Mouse (Mus musculus): Measurements from ENCODE around the gene Phactr4. TPM values are rescaled to one million over a fixed set of nuclear protein-coding genes. Genes with fewer than 3 reads are reported as not detected.

Phactr4 gene
- polyA plus RNA-seq, 1 experiment from 2014 or later, result 27.9 TPM

DNA sequence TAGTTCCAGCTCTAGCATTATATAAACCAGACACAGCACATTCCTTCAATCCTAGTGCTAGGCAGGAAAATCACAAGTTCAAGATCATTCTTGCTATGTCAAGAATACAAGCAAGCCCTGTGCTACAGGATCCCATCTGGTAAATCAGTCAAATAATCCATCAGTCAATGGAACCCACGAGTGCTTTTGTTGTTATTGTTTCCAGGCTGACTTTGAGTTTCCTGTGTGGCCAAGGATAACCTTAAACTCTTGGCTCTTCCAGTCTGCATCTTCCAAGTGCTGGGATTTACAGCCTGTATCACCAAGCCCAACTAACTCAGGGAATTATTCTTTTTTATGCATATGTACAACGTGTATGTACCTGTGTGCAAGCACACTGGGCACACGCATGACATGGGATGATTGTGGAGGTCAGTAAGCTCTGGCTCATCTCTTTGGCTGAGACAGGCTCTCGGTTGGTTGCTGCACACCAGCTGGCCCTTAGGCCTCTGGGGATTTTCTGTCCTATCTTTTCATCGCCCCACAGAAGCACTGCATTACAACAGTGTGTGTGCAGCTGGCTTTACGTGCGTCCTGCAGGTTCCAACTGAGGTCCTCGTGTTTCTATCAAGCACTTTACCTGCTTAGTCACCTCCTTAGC is 36.4 kb downstream of the Phactr4 start:
- Histone ChIP-seq H3K4me3 (no peak overlapping the region), H3K27ac (no peak overlapping the region), H3K4me1 (no peaks in the 10 kb centered on the region), H3K36me3 (peaks cover 60% of the 10 kb centered on the region), H3K27me3 (ENCODE audit: low read depth, poor library complexity, severe bottlenecking) (no peaks in the 10 kb centered on the region), H3K9me3 (replicated peaks) (no peaks in the 10 kb centered on the region)
- 90% methylated on average over 8 of the region's 8 CpGs for WGBS
- no peak for DNase-seq (ENCODE audit: low spot score)

DNA sequence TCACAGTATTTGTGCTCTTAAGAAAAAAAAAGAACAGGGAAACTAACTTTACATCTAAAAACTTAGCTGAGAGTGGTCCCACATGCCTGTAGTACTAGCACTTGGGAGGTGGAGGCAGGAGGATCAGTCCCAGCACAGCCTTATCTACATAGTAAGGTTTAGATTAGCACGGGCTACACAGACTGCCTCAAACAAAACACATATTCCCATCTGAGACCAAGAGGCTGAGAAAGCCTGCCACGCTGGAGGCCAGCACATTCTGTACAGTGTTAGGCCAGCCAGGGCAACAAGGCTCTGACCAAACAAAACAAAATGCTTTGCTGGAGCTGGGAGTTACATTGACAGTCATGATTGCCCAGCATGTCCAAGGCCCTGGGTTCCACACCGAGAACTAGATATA is 38.8 kb downstream of the Phactr4 start:
- Histone ChIP-seq H3K36me3 (peaks cover 79% of the 10 kb centered on the region), H3K27ac (no peak overlapping the region), H3K27me3 (ENCODE audit: low read depth, poor library complexity, severe bottlenecking) (no peaks in the 10 kb centered on the region), H3K9me3 (replicated peaks) (no peaks in the 10 kb centered on the region), H3K4me3 (no peak overlapping the region), H3K4me1 (no peaks in the 10 kb centered on the region)
- WGBS, result 94% methylated on average over 3 of the region's 3 CpGs
- no peak for DNase-seq (ENCODE audit: low spot score)

- WGBS, result 92% methylated on average over 4 of the region's 4 CpGs
- no peaks in the 10 kb centered on the region for H3K4me1 ChIP-seq
- no peak for DNase-seq (ENCODE audit: low spot score)
- H3K27me3 ChIP-seq (ENCODE audit: low read depth, poor library complexity, severe bottlenecking), result no peaks in the 10 kb centered on the region
- no peaks in the 10 kb centered on the region for H3K9me3 ChIP-seq (replicated peaks)
- peaks cover 88% of the 10 kb centered on the region for H3K36me3 ChIP-seq
- no peak overlapping the region for H3K27ac ChIP-seq
- no peak overlapping the region for H3K4me3 ChIP-seq
Measured at GRCm38 (mm10) chr4:132382296-132382695, 40.0 kb downstream of the Phactr4 start.

DNA sequence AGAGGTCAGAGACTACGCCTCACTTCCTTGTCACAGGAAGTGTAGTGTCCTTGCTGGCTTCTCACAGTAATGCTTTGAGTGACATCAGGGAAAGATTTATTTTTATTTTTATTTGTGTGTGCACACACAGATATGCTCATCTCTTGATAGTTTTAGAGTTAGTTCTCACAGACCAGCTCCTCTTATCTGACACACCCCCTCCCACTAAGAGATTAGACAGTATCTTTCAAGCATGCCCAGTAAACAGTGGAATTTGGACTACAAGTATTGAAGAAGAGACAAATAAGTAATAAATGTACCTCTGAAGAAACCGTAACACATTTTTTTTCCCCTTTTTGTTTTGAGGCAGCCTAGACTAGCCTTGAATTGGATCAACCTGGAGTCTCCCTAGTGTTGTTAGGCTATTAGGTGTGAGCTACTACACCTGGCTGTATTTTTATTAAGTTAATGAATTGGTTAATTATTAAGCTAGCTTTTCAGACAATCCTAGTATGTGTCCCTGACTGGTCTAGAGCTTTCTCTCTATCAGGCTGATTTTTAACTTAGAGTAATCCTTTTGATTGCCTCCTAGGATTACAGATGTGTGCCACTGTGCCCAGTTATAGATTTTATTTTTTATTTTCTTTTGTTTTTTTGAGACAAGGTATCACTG is 41.2 kb downstream of the Phactr4 start:
- H3K4me1 ChIP-seq, result no peaks in the 10 kb centered on the region
- DNase-seq (ENCODE audit: low spot score), result no peak
- WGBS, result 96% methylated on average over 2 of the region's 2 CpGs
- H3K36me3 ChIP-seq, result peaks cover 87% of the 10 kb centered on the region
- H3K27me3 ChIP-seq (ENCODE audit: low read depth, poor library complexity, severe bottlenecking), result no peaks in the 10 kb centered on the region
- no peaks in the 10 kb centered on the region for H3K9me3 ChIP-seq (replicated peaks)
- H3K4me3 ChIP-seq, result no peak overlapping the region
- H3K27ac ChIP-seq, result no peak overlapping the region

DNA sequence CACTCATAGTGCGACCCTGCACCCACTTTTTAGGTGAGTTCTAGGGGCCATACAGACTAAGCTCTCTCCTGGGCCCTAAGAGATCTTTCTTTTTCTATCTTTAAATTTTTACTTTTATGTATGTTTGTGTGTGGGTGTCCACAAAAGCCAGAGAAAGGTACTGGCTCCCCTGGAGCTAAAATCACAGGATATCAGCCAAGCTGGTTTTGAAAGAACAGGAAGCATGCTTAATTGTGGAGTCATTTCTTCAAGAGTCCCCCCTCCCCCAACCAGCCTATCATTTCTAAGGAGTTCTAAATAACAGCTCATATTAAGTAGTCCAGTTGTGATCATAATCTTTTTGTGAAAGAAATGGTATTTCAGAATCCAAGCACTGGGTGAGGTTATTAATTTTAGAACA is 48.5 kb downstream of the Phactr4 start:
- H3K27ac ChIP-seq, result no peak overlapping the region
- DNase-seq (ENCODE audit: low spot score), result no peak
- no peaks in the 10 kb centered on the region for H3K27me3 ChIP-seq (ENCODE audit: low read depth, poor library complexity, severe bottlenecking)
- no peaks in the 10 kb centered on the region for H3K4me1 ChIP-seq
- no peak overlapping the region for H3K4me3 ChIP-seq
- WGBS, result 98% methylated on average over 1 of the region's 1 CpGs
- H3K9me3 ChIP-seq (replicated peaks), result no peaks in the 10 kb centered on the region
- H3K36me3 ChIP-seq, result peaks cover 93% of the 10 kb centered on the region

DNA sequence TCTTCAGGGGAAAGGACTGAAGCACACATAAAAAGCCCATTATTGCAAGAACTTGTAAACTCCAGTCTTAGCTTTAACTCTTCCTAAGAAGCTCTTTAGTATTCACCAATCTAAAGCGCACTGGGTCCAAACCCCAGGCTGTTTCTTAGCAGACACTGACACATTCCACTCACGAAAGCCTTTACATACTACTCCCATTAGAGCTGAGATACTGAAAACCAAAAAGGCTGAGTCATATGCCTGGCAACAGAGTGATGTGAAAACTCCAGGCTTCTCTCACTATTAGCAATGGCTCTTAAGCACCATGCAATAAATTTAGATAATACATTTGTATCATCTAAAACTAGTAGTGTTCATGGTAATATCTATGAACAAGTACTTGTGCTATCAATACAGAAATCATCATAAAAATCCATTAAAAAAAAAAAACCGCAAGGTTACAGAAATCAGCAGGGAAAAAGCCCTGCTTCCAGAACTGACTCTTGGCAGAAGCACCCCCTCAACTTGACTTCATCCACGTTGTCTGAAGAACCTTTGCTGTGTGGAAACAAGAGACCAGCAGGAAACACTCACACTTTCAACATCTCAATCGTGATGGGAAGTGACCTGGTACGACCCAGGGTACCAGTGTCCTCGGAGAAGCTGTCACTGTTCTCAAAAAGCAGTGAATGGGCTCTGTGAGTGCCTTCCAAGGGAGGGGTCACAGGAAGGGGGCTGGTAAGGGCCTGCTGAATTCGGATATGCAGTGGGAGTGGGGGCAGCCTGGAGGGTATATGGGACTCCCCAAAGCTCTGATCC is 52.1 kb downstream of the Phactr4 start:
- Histone ChIP-seq H3K9me3 (replicated peaks) (no peaks in the 10 kb centered on the region), H3K27ac (no peak overlapping the region), H3K4me3 (no peak overlapping the region), H3K27me3 (ENCODE audit: low read depth, poor library complexity, severe bottlenecking) (no peaks in the 10 kb centered on the region), H3K4me1 (no peaks in the 10 kb centered on the region; the same call in 1 of the 2 replicates), H3K36me3 (peaks cover 96% of the 10 kb centered on the region)
- no peak for DNase-seq (ENCODE audit: low spot score)
- 87% methylated on average over 8 of the region's 8 CpGs for WGBS

DNA sequence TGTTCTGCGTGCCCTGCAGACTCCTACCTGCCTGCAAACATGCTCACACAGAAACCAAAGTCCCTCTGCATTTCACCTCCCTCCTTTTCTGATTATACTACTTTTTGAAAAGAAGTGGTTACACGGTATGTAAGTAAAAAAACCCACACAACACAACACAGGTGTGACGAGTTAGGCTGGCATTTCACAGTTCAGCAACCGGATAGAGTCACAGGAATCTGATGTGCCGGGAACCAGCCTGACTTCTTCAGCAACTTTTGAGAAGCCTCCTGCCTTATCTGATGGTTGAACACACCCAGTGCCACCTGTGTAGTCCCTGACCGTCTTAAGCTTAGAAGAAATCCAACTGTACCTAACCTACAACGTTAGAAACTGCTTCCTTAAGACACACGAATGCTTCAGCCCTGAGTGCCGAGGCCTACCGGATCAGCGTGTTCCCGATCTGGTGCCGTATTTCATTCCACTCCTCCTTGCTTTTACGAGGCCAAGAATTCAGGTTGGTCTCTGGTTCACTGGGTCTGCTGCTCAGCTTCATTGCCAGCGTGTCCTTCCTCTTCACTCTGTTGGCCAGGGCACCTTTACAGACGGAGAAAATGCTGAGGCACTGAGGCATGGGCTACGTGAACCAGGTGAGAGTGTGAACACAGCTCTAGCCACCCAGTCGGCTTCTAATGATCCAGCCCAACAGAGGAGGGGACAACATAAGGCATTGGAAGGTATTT is 54.6 kb downstream of the Phactr4 start:
- Histone ChIP-seq H3K4me1 (no peaks in the 10 kb centered on the region; the same call in 1 of the 2 replicates), H3K27me3 (ENCODE audit: low read depth, poor library complexity, severe bottlenecking) (no peaks in the 10 kb centered on the region), H3K9me3 (replicated peaks) (no peaks in the 10 kb centered on the region), H3K4me3 (no peak overlapping the region), H3K36me3 (peaks cover 96% of the 10 kb centered on the region), H3K27ac (no peak overlapping the region)
- no peak for DNase-seq (ENCODE audit: low spot score)
- 95% methylated on average over 18 of the region's 18 CpGs for WGBS

DNA sequence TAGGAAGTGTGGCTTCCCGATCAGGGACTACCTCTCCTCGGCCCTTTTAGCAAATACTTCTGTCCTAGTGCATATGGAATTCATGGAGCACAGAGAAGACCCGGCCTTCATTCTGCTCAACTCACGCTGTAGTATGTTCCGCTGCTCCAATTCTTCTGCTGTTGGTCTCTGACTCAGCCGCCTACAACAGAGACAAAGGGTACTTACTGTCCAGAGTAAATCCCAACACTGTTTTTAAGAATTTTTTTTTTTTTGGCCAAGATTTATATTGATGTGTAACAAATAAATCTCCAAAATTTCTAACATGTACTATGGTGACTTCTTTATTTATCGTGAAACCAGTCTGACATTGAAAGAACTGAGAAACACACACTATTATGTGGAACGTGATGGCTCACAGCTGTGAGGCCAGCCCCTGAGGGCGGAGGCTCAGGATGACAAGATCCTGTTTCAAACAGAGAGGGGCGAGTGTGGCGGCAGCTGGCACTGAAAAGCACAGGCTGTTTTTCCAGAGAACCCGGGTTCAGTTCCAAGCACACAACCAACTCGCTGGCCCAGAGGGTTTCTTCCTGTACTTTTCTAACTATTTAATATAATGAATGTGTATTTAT is 56.7 kb downstream of the Phactr4 start:
- H3K4me1 ChIP-seq, result no peaks in the 10 kb centered on the region; the same call in 1 of the 2 replicates
- no peak overlapping the region for H3K27ac ChIP-seq
- 83% methylated on average over 13 of the region's 13 CpGs for WGBS
- no peak for DNase-seq (ENCODE audit: low spot score)
- H3K36me3 ChIP-seq, result peaks cover 91% of the 10 kb centered on the region
- H3K4me3 ChIP-seq, result no peak overlapping the region
- no peaks in the 10 kb centered on the region for H3K9me3 ChIP-seq (replicated peaks)
- H3K27me3 ChIP-seq (ENCODE audit: low read depth, poor library complexity, severe bottlenecking), result no peaks in the 10 kb centered on the region

GRCm38 (mm10) chr4:132363487-132363886 is 58.8 kb downstream of the Phactr4 start:
- WGBS, result 97% methylated on average over 11 of the region's 11 CpGs
- no peak for DNase-seq (ENCODE audit: low spot score)
- no peak overlapping the region for H3K4me3 ChIP-seq
- H3K27ac ChIP-seq, result no peak overlapping the region
- H3K4me1 ChIP-seq, result no peaks in the 10 kb centered on the region; the same call in 1 of the 2 replicates
- H3K36me3 ChIP-seq, result peaks cover 91% of the 10 kb centered on the region
- H3K9me3 ChIP-seq (replicated peaks), result no peaks in the 10 kb centered on the region
- no peaks in the 10 kb centered on the region for H3K27me3 ChIP-seq (ENCODE audit: low read depth, poor library complexity, severe bottlenecking)

DNA sequence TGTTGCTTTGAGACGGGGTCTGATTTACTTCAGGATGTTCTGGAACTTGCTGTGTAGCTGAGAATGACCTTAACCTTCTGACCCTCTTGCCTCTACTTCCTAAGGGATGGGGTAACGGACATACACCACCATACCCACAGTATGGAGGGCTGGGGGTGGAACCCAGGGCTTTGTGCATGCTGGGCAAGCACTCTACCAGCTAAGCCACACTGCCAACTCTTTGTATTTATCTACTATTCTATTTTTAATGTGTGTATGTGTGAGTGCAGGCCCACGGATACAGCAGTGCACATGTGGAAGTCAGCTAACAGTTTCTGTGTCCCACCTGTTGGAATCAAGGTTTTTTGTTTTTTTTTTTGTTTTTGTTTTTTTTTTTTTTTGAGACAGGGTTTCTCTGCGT is 62.8 kb downstream of the Phactr4 start:
- H3K4me3 ChIP-seq, result no peak overlapping the region
- WGBS, result 91% methylated on average over 4 of the region's 4 CpGs
- DNase-seq (ENCODE audit: low spot score), result no peak

DNA sequence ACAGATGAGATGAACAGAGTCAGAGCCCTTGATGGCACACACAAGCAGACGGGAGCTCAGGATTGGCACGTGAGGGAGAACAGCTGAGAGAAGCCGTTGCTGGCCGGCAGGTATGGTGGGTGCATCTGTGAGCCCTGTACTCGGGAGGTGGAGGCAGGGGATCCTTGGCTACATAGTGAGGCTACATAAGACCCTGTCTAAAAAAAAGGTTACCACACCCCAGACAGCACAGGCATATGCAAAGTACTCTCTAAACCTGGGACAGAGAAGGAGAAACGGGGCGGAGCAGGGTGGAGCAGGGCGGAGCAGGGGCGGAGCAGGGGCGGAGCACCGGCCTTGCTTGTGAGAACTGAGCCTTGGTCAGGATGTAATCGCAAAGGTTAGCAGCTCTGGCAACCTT is 66.1 kb downstream of the Phactr4 start:
- Histone ChIP-seq H3K36me3 (peaks cover 67% of the 10 kb centered on the region), H3K4me1 (peaks cover 19% of the 10 kb centered on the region), H3K4me3 (no peak overlapping the region), H3K27ac (no peak overlapping the region), H3K27me3 (ENCODE audit: low read depth, poor library complexity, severe bottlenecking) (no peaks in the 10 kb centered on the region), H3K9me3 (replicated peaks) (no peaks in the 10 kb centered on the region)
- DNase-seq (ENCODE audit: low spot score), result no peak
- 33% methylated on average over 12 of the region's 12 CpGs for WGBS

More for the DNA sequence above, 62.8 kb downstream of the Phactr4 start:
- H3K27me3 ChIP-seq (ENCODE audit: low read depth, poor library complexity, severe bottlenecking), result no peaks in the 10 kb centered on the region
- no peak overlapping the region for H3K27ac ChIP-seq
- peaks cover 78% of the 10 kb centered on the region for H3K36me3 ChIP-seq
- no peaks in the 10 kb centered on the region for H3K9me3 ChIP-seq (replicated peaks)
- 0 out of 2 replicates have a peak, but pooled peaks cover 3% of the 10 kb centered on the region for H3K4me1 ChIP-seq

- no peak for DNase-seq (ENCODE audit: low spot score)
- no peak overlapping the region for H3K27ac ChIP-seq
- H3K4me3 ChIP-seq, result no peak overlapping the region
- 92% methylated on average over 3 of the region's 3 CpGs for WGBS
- no peaks in the 10 kb centered on the region for H3K27me3 ChIP-seq (ENCODE audit: low read depth, poor library complexity, severe bottlenecking)
- H3K36me3 ChIP-seq, result peaks cover 67% of the 10 kb centered on the region
- peaks cover 20% of the 10 kb centered on the region for H3K4me1 ChIP-seq
- no peaks in the 10 kb centered on the region for H3K9me3 ChIP-seq (replicated peaks)
Measured at GRCm38 (mm10) chr4:132355403-132355802, 66.9 kb downstream of the Phactr4 start.

All from limb, embryonic 10.5 days (tissue).